Mouse (Mus musculus): ENCODE measurements at regions not wholly inside any gene's neighbourhood (a gene's known extent, or its start where the extent isn't known, plus 50 kb on each side); places are given as distances from the start of the nearest gene placed in this dataset.

DNA sequence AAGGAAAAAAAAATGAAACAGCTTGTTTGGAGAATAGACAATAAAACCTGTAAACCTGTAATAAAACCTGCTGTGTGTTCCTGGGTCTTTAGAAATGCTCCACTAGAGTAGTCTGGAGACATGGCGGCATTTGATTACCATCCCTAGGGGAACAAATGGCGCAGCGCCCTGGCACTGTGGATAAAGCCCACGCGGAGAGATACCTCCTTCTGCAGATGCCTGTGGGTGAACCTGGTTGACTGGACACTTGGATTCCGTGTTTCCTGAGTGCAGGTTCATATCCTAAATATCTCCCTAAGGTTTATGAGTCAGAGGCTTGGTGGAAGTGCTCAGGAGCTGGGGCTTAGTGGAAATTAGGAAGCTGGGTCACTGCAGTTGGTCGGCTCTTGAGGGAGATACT lies 158.1 kb downstream of the Gm11011 start:
- no peak overlapping the region for H3K27ac ChIP-seq (ENCODE audit: low read depth, low read length)
- 91% methylated on average over 7 of the region's 7 CpGs for WGBS
- ATAC-seq (ENCODE audit: low FRiP score) (no peak), DNase-seq (ENCODE audit: low spot score, missing footprints) (no peak)
- H3K4me1 ChIP-seq (ENCODE audit: control insufficient read depth, insufficient read depth, low read length) = no peaks in the 10 kb centered on the region
- no peaks in the 10 kb centered on the region for H3K27me3 ChIP-seq (ENCODE audit: control insufficient read depth, insufficient read depth, low read length)
- H3K4me2 ChIP-seq = no peak overlapping the region
- no peak overlapping the region for H3K9ac ChIP-seq (ENCODE audit: low read length)
- H3K36me3 ChIP-seq (ENCODE audit: control insufficient read depth, insufficient read depth, low read length) = no peaks in the 10 kb centered on the region
- H3K4me3 ChIP-seq (ENCODE audit: low read depth, low read length) = no peak overlapping the region
- H3K9me3 ChIP-seq (ENCODE audit: control insufficient read depth, low read length) = no peaks in the 10 kb centered on the region

DNA sequence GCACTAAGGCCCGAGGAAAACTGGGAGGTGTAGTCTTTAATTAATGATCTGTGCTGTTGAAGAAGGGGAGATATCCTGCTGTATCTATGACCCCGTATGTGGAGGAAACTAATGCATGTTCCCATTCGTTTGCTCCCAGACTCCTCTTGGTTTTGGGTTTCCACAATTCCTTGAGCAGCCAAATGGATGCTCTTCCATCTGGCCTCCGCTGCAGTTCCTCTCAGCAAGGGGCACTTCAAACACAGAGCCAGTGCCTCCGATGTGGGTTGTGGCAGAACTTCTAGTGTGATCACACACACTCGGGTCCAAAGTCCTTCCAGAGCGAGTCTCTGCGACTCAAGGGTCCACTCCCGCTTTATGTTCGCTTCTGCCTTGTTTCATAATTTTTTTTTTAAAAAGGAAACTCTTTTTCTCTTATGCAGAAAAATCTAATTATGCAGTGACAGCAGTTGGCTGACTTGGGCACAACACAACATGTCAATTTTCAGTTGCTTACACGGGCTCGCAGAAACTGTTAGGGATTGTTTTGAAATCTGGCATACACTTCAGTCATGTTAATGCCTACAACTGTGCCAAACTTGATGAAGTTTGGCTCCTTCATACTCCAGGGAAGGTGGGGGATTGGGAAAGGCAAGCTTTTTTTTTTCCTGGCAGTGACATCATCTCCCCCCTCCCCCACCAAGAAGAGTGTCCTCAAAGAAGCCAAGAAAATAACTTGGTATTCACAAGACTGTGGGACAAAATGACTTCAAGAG lies 163.2 kb downstream of the Gm11011 start:
- H3K27ac ChIP-seq (ENCODE audit: low read depth, low read length) = no peak overlapping the region
- 81% methylated on average over 12 of the region's 12 CpGs for WGBS
- no peaks in the 10 kb centered on the region for H3K36me3 ChIP-seq (ENCODE audit: control insufficient read depth, insufficient read depth, low read length)
- no peaks in the 10 kb centered on the region for H3K4me1 ChIP-seq (ENCODE audit: control insufficient read depth, insufficient read depth, low read length)
- no peak for ATAC-seq (ENCODE audit: low FRiP score)
- no peak overlapping the region for H3K4me2 ChIP-seq
- no peak overlapping the region for H3K9ac ChIP-seq (ENCODE audit: low read length)
- H3K4me3 ChIP-seq (ENCODE audit: low read depth, low read length) = no peak overlapping the region
- H3K27me3 ChIP-seq (ENCODE audit: control insufficient read depth, insufficient read depth, low read length) = no peaks in the 10 kb centered on the region
- no peak for DNase-seq (ENCODE audit: low spot score, missing footprints)
- H3K9me3 ChIP-seq (ENCODE audit: control insufficient read depth, low read length) = no peaks in the 10 kb centered on the region

DNA sequence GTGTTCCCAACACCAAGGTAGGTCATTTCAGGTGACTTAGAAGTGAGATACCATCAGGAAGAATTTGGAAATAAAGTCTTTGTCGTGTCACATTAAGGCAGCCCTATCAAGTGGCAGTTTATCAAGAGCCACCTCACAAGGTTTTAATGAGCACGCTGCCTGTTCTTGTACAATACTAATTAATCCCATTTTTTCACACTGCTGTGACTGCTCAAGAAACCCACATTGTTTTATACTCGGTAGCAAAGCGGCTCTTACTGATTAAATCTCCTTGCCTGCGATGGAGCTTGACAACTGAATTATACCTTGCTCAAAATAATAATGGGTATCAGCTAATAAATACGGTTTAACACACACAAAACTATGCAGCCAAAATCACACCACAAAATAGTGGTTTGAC lies 175.2 kb downstream of the Gm11011 start:
- DNase-seq (ENCODE audit: low spot score, missing footprints) = peak; percentile 33
- ATAC-seq (ENCODE audit: low FRiP score) = no peak
- H3K9ac ChIP-seq (ENCODE audit: low read length) = no peak overlapping the region
- no peak overlapping the region for H3K4me3 ChIP-seq (ENCODE audit: low read depth, low read length)
- H3K9me3 ChIP-seq (ENCODE audit: control insufficient read depth, low read length) = no peaks in the 10 kb centered on the region
- no peaks in the 10 kb centered on the region for H3K27me3 ChIP-seq (ENCODE audit: control insufficient read depth, insufficient read depth, low read length)
- no peaks in the 10 kb centered on the region for H3K4me1 ChIP-seq (ENCODE audit: control insufficient read depth, insufficient read depth, low read length)
- H3K36me3 ChIP-seq (ENCODE audit: control insufficient read depth, insufficient read depth, low read length) = no peaks in the 10 kb centered on the region
- H3K4me2 ChIP-seq = no peak overlapping the region
- 81% methylated on average over 6 of the region's 6 CpGs for WGBS
- no peak overlapping the region for H3K27ac ChIP-seq (ENCODE audit: low read depth, low read length)

DNA sequence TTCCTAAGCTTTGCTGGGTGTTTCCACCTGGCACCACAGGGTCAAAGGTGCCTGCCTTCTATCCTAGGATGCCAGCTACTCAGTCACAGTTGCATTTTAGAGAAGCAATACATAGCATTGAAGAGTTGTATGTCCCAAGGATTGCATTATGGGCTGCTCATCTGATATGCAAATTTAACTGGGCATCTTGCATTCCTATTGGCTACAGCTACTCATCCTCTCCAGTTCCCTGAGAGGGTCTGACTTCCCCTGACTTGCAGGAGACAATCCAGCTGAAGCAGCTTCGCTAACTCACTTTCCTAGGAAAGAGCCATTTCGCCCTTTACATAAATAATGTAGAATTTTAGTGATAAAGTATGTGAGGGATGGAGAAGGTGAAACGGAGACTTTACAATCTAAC lies 177.5 kb downstream of the Gm11011 start:
- Histone ChIP-seq H3K27me3 (ENCODE audit: control insufficient read depth, insufficient read depth, low read length) (no peaks in the 10 kb centered on the region), H3K4me2 (no peak overlapping the region), H3K9me3 (ENCODE audit: control insufficient read depth, low read length) (no peaks in the 10 kb centered on the region), H3K4me3 (ENCODE audit: low read depth, low read length) (no peak overlapping the region), H3K9ac (ENCODE audit: low read length) (no peak overlapping the region), H3K4me1 (ENCODE audit: control insufficient read depth, insufficient read depth, low read length) (peaks cover 6% of the 10 kb centered on the region), H3K36me3 (ENCODE audit: control insufficient read depth, insufficient read depth, low read length) (no peaks in the 10 kb centered on the region), H3K27ac (ENCODE audit: low read depth, low read length) (no peak overlapping the region)
- 58% methylated on average over 3 of the region's 3 CpGs for WGBS
- ATAC-seq (ENCODE audit: low FRiP score) (no peak), DNase-seq (ENCODE audit: low spot score, missing footprints) (peak; percentile 78)

DNA sequence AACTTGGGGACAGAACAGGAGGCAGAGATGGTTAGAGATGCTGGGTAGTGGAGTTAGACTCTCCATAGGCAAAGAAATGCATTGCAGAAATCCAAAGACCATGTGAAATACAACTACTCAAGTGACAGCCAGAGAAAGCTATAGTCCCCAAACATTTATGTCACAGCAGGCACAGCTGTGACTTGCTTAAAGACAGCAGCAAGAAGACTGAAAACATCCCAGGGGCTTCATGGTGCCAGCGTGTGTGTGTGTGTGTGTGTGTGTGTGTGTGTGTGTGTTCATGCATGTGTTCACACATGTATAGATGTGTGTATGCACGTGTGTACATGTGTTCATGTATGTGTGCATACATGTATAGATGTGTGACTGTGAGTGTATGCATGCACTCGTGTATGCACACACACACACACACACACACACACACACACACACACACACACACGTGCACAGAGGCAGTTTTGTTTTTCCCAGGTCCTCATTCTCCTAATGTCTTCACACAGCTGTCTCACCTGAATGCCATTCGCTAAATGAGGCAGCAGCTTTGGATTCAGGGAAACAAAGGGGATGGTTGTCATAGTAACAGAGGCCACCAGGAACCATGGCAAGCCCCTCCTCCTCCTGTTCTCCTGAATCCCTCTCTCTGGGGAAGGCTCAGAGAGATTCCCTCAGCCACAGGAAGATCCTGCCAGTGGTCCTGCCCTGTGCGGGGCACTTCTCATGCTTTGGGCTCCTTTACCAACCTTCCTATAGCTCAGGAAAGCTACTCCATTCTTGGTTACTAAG lies 182.4 kb downstream of the Gm11011 start:
- H3K27me3 ChIP-seq (ENCODE audit: control insufficient read depth, insufficient read depth, low read length) = no peaks in the 10 kb centered on the region
- H3K36me3 ChIP-seq (ENCODE audit: control insufficient read depth, insufficient read depth, low read length) = no peaks in the 10 kb centered on the region
- no peaks in the 10 kb centered on the region for H3K9me3 ChIP-seq (ENCODE audit: control insufficient read depth, low read length)
- ATAC-seq (ENCODE audit: low FRiP score) (peak; percentile 94), DNase-seq (ENCODE audit: low spot score, missing footprints) (peak; percentile 95)
- 22% methylated on average over 6 of the region's 6 CpGs for WGBS
- H3K27ac ChIP-seq (ENCODE audit: low read depth, low read length) = peak overlapping the region; percentile 48; the same call in 1 of the 2 replicates
- no peak overlapping the region for H3K4me3 ChIP-seq (ENCODE audit: low read depth, low read length)
- H3K4me2 ChIP-seq = no peak overlapping the region
- no peak overlapping the region for H3K9ac ChIP-seq (ENCODE audit: low read length)
- H3K4me1 ChIP-seq (ENCODE audit: control insufficient read depth, insufficient read depth, low read length) = peaks cover 9% of the 10 kb centered on the region

DNA sequence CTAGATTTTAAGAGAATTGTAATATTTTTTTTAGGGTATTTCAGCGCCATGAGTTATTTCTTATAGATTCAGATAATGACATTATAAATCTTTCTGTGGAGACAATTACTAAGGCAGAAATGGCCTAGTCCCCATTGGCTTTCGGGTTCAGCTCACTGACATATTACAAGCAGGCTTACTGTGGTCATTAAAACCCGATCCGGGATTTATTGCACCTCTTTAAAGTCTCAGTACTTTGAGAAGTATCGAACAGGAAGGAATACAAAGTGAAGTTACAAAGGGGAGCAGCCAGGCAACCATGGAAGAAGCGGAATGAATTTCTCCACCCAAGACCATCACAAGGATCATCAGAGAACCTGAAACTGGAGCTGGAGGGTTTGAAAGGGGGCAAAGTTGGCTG lies 189.8 kb downstream of the Gm11011 start:
- no peak overlapping the region for H3K9ac ChIP-seq (ENCODE audit: low read length)
- no peaks in the 10 kb centered on the region for H3K4me1 ChIP-seq (ENCODE audit: control insufficient read depth, insufficient read depth, low read length)
- H3K27ac ChIP-seq (ENCODE audit: low read depth, low read length) = no peak overlapping the region
- WGBS = 74% methylated on average over 6 of the region's 6 CpGs
- no peak for DNase-seq (ENCODE audit: low spot score, missing footprints)
- no peak overlapping the region for H3K4me2 ChIP-seq
- no peak overlapping the region for H3K4me3 ChIP-seq (ENCODE audit: low read depth, low read length)
- H3K36me3 ChIP-seq (ENCODE audit: control insufficient read depth, insufficient read depth, low read length) = no peaks in the 10 kb centered on the region
- no peak for ATAC-seq (ENCODE audit: low FRiP score)
- H3K9me3 ChIP-seq (ENCODE audit: control insufficient read depth, low read length) = no peaks in the 10 kb centered on the region
- H3K27me3 ChIP-seq (ENCODE audit: control insufficient read depth, insufficient read depth, low read length) = no peaks in the 10 kb centered on the region

DNA sequence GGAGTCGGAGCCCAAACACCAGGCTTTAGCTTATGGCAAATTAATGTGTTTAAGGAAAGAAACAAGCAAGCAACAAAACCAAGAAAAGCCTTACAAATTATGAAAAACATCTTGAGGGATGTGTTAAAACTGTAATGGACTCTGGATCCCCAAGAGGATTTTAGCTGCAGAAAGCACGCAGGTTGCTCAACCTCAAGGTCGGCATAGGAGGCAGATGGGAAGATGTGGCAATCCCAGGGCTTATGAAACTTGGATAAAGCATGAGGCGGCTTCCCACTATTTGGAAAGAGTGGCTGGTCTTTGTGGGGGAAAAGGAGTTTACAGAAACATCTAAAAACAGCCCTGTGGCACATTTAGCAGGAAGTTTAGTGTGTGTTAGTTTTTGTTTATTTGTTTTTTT lies 190.5 kb downstream of the Gm11011 start:
- Histone ChIP-seq H3K36me3 (ENCODE audit: control insufficient read depth, insufficient read depth, low read length) (no peaks in the 10 kb centered on the region), H3K9me3 (ENCODE audit: control insufficient read depth, low read length) (no peaks in the 10 kb centered on the region), H3K4me3 (ENCODE audit: low read depth, low read length) (no peak overlapping the region), H3K27me3 (ENCODE audit: control insufficient read depth, insufficient read depth, low read length) (no peaks in the 10 kb centered on the region), H3K9ac (ENCODE audit: low read length) (no peak overlapping the region), H3K4me2 (no peak overlapping the region), H3K27ac (ENCODE audit: low read depth, low read length) (no peak overlapping the region), H3K4me1 (ENCODE audit: control insufficient read depth, insufficient read depth, low read length) (no peaks in the 10 kb centered on the region)
- no peak for ATAC-seq (ENCODE audit: low FRiP score)
- DNase-seq (ENCODE audit: low spot score, missing footprints) = no peak
- 89% methylated on average over 4 of the region's 4 CpGs for WGBS

DNA sequence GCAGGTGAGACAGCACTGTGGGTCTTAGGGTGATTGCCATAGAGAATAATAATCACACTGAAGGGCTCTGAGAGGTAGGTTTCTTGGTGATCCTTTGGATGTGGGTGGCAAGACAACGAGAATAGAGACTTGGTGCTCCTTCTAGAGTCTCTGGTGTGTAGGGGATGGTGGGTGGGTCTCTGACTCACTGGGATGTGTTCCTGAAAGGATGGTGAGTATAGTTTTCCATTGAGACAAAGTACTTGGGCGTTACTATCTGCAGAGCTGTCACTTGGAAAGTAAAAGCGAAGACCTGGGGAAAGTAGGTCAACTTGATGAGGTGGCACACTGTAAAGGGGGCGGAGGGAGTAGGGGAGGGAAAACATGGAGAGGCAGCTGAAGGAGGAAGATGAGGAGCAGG lies 191.3 kb downstream of the Gm11011 start:
- Histone ChIP-seq H3K36me3 (ENCODE audit: control insufficient read depth, insufficient read depth, low read length) (no peaks in the 10 kb centered on the region), H3K27me3 (ENCODE audit: control insufficient read depth, insufficient read depth, low read length) (no peaks in the 10 kb centered on the region), H3K9ac (ENCODE audit: low read length) (no peak overlapping the region), H3K9me3 (ENCODE audit: control insufficient read depth, low read length) (no peaks in the 10 kb centered on the region), H3K27ac (ENCODE audit: low read depth, low read length) (no peak overlapping the region), H3K4me1 (ENCODE audit: control insufficient read depth, insufficient read depth, low read length) (no peaks in the 10 kb centered on the region), H3K4me2 (no peak overlapping the region), H3K4me3 (ENCODE audit: low read depth, low read length) (no peak overlapping the region)
- WGBS = 82% methylated on average over 4 of the region's 4 CpGs
- DNase-seq (ENCODE audit: low spot score, missing footprints) (no peak), ATAC-seq (ENCODE audit: low FRiP score) (no peak)

DNA sequence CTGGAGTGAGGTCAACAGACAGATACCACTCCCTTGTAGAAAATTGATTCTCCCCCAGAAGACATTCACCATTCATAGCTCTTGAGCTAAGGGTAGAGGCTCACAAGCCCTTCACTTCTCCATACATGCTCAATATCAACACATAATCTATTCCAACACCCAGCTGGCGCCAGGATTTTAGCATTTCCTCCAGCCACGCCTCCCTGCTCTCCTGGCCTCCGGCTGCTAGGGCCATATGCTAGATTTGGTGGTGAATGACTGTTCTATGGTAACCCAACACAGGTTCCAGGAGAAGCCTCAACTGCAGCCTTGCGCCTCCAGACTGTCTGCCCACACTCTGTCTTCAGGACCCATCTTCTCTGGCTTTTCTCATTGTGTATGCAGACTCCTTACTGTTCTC lies 197.9 kb downstream of the Gm11011 start:
- no peak overlapping the region for H3K27ac ChIP-seq (ENCODE audit: low read depth, low read length)
- H3K9me3 ChIP-seq (ENCODE audit: control insufficient read depth, low read length) = no peaks in the 10 kb centered on the region
- H3K36me3 ChIP-seq (ENCODE audit: control insufficient read depth, insufficient read depth, low read length) = no peaks in the 10 kb centered on the region
- 85% methylated on average over 4 of the region's 4 CpGs for WGBS
- no peak overlapping the region for H3K9ac ChIP-seq (ENCODE audit: low read length)
- ATAC-seq (ENCODE audit: low FRiP score) (no peak), DNase-seq (ENCODE audit: low spot score, missing footprints) (no peak)
- no peak overlapping the region for H3K4me2 ChIP-seq
- H3K27me3 ChIP-seq (ENCODE audit: control insufficient read depth, insufficient read depth, low read length) = no peaks in the 10 kb centered on the region
- H3K4me3 ChIP-seq (ENCODE audit: low read depth, low read length) = no peak overlapping the region
- no peaks in the 10 kb centered on the region for H3K4me1 ChIP-seq (ENCODE audit: control insufficient read depth, insufficient read depth, low read length)
